Mouse (Mus musculus): ENCODE measurements around the gene Hsdl2.
A peak's percentile ranks its signal among the peaks of the same experiment; 100 is the strongest.
"Not testable (repeated sequence)": the region's sequence is repeated elsewhere in the genome, so short reads cannot be mapped to it uniquely, and the experiment has no call there.

Hsdl2 gene

DNA sequence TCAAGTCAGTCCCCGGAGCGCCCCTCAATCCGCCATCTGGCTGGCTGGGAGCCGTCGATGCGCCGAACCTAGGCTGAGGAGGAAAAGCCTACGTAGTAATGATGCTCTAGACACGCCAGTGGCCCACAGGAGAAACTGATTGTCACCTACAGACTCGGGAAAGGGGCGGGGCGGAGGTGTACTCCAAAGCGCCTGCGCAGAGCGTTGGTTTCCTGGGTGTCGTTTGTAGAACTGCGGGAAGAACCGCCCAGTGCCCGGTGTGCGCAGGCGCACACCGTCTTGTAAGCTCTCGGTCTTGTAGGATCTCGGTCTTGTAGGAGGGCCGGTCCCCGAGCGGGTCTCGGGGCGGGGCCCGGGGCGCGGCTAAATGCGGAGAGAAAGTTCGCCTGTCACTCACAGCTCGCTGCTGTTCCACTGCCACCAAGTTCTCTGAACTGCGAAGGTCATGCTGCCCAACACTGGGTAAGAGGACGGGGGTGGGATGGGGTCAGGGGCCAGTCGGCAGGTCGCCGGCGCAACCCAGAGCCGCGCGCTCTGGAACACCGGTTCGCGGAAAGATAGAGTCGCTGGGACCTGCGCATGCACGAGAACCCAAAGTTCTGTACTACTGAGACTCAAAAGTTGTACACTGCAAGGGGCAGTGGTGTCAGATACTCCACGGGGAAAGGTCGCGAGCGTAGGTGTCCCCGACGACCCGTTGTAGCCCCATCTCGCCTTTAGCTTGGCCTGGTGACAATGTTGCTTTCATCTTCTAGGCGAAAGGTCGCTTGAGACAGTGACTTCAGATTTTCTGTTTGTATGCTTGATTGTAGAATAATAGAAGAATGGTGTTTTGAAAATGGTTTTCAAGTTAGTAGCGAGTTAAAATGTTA, at the start of gene Hsdl2:
Hsdl2 (plus strand) TSS at position 250 of the 872 bp plus-strand sequence.
- peak; percentile 99 to 100 for DNase-seq (ENCODE audit: low spot score in 2 of 2)

GRCm38 (mm10) chr4:59533268-59533667, 48.1 kb upstream of the Hsdl2 start:
- DNase-seq (ENCODE audit: low spot score in 2 of 2), result peak in 1 of 2 experiments; percentile 54

GRCm38 (mm10) chr4:59535624-59536023, 45.7 kb upstream of the Hsdl2 start:
- no peak for DNase-seq (ENCODE audit: low spot score in 2 of 2)

- DNase-seq (ENCODE audit: low spot score in 2 of 2), result no peak
Measured at GRCm38 (mm10) chr4:59536281-59536680, 45.1 kb upstream of the Hsdl2 start.

- DNase-seq (ENCODE audit: low spot score in 2 of 2), result no peak
Measured at GRCm38 (mm10) chr4:59543006-59543405, 38.4 kb upstream of the Hsdl2 start.

GRCm38 (mm10) chr4:59544654-59545053, 36.7 kb upstream of the Hsdl2 start:
- DNase-seq (ENCODE audit: low spot score in 2 of 2), result no peak

DNA sequence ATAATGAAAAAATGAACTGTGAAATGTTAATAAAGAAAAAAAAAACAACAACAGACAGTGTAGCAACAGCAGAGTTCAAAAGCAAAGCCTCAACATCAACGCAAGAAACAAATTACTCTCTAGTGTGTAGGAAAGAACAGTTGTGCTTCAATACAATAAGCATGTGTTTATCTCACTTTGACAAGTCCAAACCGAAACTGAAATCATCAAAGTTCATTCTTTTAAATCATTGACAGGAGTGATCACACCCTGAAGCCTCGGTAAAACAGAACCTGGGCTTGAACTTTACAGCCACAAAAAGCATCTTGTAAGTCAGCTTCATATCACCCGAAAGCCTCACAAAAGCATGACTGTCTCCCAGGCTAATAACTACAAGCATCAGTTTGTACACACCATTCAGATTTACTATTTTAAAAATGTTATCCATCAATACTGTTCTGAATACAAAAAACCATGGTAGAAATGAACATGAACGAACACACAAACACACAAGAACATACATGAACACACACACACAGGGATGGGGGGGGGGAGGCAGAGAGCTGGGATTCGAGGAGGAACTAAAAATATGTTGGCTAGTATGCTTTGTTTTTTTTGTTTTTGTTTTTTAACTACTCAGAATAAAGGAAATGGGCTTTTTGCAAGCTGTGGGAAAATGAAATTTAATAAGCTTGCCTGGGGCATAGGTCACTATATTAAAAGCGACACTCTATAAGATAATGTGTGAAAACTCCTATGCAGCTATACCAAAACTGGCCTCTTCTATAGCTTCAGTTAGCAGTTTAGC, 34.9 kb upstream of the Hsdl2 start:
- no peak for DNase-seq (ENCODE audit: low spot score in 2 of 2)

GRCm38 (mm10) chr4:59547136-59547889, 34.0 kb upstream of the Hsdl2 start:
- DNase-seq (ENCODE audit: low spot score in 2 of 2), result peak; percentile 27 to 57

DNA sequence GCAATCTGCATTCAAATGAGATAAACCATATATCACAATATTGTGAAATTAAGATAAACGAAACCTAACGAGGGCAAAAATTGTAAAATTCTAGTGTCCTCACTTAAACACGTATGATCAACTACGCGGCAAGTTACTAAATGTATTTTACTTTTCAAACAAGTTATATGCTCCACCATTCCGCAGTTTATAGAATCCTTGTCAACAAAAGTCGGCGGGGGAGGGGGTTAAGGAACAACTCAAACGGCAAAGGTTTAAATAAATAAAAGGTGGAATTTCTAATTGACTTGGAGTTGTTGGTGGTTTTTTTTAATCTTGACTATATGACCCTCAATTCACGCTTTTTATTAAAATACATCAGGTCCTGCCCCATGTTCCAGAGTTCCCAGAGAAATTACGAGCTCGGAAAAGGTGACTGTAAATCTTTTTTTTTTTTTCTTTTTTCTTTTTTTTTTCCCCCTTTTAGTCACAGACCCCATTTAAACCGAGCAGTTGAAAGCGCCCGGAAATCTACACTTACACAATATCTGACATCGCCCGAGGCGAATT, 33.3 kb upstream of the Hsdl2 start:
- no peak for DNase-seq (ENCODE audit: low spot score in 2 of 2)

DNA sequence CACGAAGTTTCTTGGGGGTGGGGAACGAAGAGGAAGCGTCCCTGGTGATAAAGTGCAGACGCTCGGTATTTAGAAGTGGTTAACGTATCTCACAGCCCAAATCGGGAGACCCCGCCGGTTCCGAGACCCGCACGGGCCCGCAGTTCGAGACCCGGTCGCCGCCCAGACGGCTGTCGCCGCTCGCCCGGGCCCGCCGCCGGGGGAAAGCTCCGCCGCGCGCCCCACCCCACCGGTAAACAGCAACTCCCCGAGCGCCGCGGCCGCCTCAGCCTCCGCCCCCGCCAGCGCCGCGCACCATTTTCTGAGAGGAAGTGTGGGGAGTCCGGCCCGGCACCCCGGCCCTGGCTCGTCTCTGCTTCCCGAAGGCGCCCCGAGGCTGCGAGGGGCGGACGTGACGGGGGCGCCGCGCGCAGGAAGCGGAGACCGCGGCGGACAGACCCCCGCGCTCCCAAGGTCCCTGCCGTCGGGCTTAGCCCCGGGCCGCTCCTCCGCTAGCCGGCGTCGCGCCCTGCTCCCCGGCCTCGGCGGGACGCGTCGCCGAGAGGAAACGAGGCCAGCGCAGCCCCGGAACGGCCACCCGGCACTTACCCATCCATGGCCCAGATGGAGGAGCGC, 32.7 kb upstream of the Hsdl2 start:
- DNase-seq (ENCODE audit: low spot score in 2 of 2), result peak; percentile 87 to 88

DNA sequence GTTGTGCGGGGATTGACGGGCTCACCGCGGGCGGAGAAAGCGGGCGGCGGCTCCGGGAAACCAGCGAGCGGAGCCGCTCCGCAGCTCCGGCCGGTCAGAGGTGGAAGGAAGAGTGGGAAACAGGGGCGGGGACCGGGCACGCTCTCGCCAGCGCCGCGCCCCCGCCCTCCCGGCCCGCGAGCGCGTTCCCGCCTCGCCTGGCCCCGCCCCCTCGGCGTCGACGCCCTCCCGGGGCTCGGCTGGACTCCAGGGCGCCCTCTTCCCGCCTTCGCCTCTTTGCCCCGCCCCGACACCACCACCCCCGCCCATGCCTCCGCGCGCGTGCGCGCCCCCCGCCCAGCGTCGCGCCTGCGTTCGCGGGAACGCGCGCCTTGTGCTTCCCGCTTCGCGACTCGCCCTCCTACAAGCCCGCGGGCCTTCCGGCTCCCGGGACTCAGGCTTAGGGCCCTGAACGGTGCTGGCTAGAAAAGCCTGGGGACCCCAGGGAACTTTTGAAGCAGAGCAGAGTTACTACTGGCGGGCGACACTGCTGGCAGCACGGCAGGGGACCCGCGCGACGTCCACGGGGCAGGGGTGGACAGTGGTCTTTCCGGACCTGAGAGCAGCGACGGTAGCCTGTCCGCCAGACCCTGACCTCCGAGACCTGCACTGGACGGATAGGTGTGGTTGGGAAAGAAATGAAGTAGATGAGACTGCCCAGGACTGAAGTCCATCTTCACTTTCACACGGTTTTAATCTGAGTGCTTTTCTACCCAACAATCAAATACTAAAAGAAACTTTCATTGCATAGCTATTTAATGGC, 32.0 kb upstream of the Hsdl2 start, which contains the start of gene Ptbp3:
Ptbp3 (minus strand) TSS at position 190 of the 802 bp plus-strand sequence.
- peak; percentile 94 for DNase-seq (ENCODE audit: low spot score in 2 of 2)

DNA sequence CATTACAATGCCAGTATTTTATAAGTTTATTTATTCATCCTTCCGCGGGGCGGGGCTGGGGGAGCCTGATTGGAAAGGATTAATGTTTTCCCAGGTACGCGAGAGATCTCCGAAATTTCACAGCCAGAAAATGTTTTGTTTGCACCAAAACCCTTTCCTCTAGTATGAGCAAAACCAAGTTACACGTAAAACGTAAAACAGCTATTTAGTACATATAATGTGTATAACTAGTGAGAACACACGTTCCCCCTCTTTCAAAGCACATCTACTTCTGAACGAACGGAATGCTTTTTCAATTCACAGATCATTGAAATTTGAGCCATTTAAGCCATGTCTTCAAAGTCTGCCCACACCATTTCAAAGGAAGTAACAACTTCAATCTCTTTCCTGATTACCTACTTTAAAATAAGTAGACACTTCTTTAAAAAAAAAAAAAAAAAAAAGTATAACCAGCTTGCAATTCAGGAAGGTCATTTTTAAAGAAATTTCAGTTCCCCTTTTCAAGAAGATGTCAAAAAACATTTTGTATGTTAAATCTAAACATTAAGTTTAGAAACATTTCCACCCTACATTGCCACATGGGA, 31.3 kb upstream of the Hsdl2 start:
- peak in 1 of 2 experiments; percentile 30 for DNase-seq (ENCODE audit: low spot score in 2 of 2)

- DNase-seq (ENCODE audit: low spot score in 2 of 2), result no peak
Measured at GRCm38 (mm10) chr4:59551901-59552300, 29.5 kb upstream of the Hsdl2 start.

DNA sequence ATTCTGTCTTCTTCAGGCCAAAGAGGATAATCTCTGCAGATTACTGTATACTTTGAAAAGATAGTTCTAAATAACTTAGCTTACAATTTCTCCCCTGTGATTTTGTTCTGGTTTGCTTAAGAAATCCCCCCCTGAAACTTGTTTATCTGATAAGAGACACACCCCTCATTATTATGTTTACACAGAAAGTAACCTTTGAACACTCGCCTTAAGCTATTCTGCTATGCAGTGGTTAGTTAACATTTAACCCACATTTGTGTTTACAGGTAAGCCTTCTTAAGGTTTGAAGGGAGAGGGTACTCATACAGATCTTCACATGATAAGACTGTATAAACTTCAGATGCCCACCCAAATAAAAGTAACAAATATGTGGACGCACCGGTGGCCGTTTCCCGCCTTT, 28.5 kb upstream of the Hsdl2 start:
- no peak for DNase-seq (ENCODE audit: low spot score in 2 of 2)

DNA sequence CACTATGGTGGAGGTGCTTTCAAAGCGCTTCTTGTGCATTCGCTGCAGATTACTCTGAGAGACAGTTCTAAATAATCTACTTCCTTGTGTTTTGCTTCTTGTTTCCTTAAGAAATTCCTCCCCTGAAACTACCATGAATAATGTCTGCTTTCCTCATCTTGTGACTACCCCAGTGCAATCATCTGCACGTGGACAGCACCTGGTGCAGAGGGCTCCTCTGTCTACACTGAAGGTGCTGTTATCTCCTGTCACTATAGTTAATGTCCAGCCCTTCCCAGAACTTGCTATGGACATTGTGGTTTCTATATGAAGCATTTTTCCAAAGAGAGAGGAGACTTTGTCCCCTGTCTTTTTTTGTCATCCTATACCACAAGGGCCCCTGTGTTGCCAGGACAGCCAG, 27.8 kb upstream of the Hsdl2 start:
- DNase-seq (ENCODE audit: low spot score in 2 of 2), result no peak

GRCm38 (mm10) chr4:59555177-59555576, 26.2 kb upstream of the Hsdl2 start:
- no peak for DNase-seq (ENCODE audit: low spot score in 2 of 2)

GRCm38 (mm10) chr4:59557343-59557742, 24.0 kb upstream of the Hsdl2 start:
- not testable (repeated sequence) for DNase-seq (ENCODE audit: low spot score in 2 of 2)

DNA sequence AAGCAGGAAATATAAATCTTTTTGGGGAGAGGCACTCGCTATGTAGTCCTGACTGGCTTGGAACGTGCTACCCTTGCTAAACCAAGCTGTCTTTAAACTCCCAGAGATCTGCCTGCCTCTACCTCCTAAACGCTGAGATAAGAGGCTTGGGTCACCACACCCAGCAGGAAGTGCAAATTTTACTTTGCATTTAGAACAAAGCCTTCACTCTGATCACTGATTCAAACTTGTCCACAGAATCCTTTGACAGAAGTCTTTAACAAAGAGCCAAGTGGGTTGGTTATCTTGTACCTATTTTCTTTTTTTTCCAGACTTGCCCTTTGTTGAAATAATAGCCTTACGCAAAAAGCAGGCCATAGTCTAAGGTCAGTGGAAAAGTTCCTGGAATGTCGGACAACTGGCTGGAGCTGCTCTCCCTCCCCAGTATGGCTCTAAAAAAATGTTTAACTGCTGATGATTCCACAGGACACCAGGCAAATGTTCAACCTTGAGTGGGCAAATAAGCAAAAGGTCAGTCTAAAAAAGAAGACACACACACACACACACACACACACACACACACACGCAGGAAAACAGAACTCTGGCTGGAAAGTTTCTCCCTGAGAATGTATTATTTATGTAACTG, 23.2 kb upstream of the Hsdl2 start:
- no peak for DNase-seq (ENCODE audit: low spot score in 2 of 2)

GRCm38 (mm10) chr4:59560141-59560540, 21.2 kb upstream of the Hsdl2 start:
- no peak for DNase-seq (ENCODE audit: low spot score in 2 of 2)

Data from spleen, postnatal 36 days (tissue).